Mouse (Mus musculus) heart, adult 2 months (tissue): ENCODE data around the gene Gm13691.
"Not testable (repeated sequence)": the region's sequence is repeated elsewhere in the genome, so short reads cannot be mapped to it uniquely, and the experiment has no call there.

ENCODE experiments used
- EP300 ChIP-seq: fragments of 200-500 bp; IDR thresholded peaks from 2 replicates; pipeline ENCODE4 v1.6.1; 2011; ENCODE audit warnings: low read depth, low read length, control low read depth; ENCODE audit not compliant: insufficient read depth
- POLR2A ChIP-seq: fragments of 200-500 bp; IDR thresholded peaks from 2 replicates; pipeline ENCODE4 v1.6.1; 2011; ENCODE audit warnings: mild to moderate bottlenecking, low read depth, low read length, control low read depth; ENCODE audit not compliant: insufficient read depth

- not testable (repeated sequence) for TF ChIP-seq POLR2A, EP300
Observed at GRCm38 (mm10) chr2:83972823-83973222, 17.5 kb upstream of the Gm13691 start, which contains the start of gene Gm13696.
